ENCODE assay signal across 1 mouse cellular context in the genomic region with DNA sequence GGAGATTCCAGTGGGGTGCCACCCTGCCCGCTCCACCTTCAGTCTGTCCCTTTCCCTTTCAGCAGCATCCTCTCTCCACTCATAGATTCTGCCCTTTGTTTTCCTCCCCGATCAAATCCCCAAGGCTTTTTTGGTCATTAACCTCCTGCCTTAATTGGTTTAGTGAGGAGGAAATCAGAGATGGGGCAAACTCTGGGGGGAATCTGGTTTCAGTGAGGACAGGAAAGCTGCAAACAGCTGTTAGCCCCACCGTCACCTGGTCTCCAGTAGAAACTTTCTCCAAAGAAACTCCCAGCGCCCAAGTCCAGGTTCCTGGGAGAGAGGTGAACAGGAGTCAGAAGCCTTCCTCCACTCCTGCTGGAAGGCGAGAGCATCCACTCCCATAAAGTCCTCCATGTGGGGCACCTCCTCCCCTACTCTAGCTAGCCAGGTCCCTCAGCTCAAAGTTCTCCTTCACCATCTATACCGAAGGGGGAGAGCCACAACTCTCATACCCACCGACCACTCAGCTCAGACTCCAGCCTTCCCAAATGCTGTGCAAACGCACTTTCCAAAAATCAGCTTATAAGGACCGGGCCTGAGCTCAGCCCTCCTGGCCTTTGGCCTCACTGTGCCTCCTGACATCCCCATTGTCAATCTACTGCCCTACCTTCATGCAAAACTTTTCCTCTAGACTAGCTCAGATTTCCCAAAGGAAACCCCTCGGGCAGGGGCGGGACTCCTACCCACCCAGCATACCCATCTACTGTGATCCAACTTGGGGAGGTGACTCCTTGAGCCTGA.
TF ChIP-seq lines count a peak whose summit lies in the region.

No protein-coding gene starts in this region.

TF ChIP-seq in CH12.LX, 34 proteins besides CTCF, POLR2A, EP300 and RAD21 (continued from another document):
- TF ChIP-seq E2F4 (IDR thresholded peaks at IDR 0.05; ENCODE audit: insufficient replicate concordance, low read depth, low read length), result no peak
- TF ChIP-seq JUND (conservative IDR thresholded peaks at IDR 0.05; ENCODE audit: low read depth, low read length), result no peak
- no peak for TF ChIP-seq NRF1 (IDR thresholded peaks at IDR 0.05; ENCODE audit: low read depth, low read length)
- no peak for TF ChIP-seq SMC3 (IDR thresholded peaks at IDR 0.05; ENCODE audit: low read depth, low read length)
- no peak for TF ChIP-seq ZNF384 (IDR thresholded peaks at IDR 0.05; ENCODE audit: low read depth, low read length)
- no peak for TF ChIP-seq MXI1 (IDR thresholded peaks at IDR 0.05; ENCODE audit: low read depth, low read length)
- no peak for TF ChIP-seq MYC (IDR thresholded peaks at IDR 0.05; ENCODE audit: low read depth, low read length)
- no peak for TF ChIP-seq JUN (IDR thresholded peaks at IDR 0.05; ENCODE audit: insufficient read depth, low read depth, low read length)
- TF ChIP-seq ZMIZ1 (IDR thresholded peaks at IDR 0.05; ENCODE audit: low read depth, low read length), result no peak
- no peak for TF ChIP-seq SIN3A (IDR thresholded peaks at IDR 0.05; ENCODE audit: low read length)
- no peak for TF ChIP-seq NELFE (IDR thresholded peaks at IDR 0.05; ENCODE audit: low read depth, low read length)
- no peak for TF ChIP-seq GABPA (IDR thresholded peaks at IDR 0.05; ENCODE audit: insufficient replicate concordance, low read depth, low read length)
- TF ChIP-seq USF1 (IDR thresholded peaks at IDR 0.05; ENCODE audit: low read depth, low read length), result no peak
